ENCODE assay signal across 16 mouse cellular contexts in the genomic region with DNA sequence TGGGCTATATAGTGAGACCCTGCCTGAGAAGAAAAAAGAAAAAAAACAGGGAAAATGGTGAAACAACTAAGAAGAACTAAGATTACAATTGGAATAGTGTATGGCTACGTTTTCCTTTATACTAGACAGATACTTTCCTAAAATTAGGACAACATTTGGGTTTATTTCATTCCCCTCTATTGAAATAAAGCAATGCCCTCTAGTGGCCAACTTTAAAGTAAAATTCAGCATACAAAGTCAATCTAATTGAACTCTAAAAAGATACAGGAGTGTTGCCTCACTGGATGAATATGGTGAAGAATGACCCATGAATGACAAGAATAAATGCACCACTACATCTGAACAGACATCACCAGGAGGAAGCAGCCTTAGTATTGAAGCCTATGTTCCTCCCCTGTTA.
A peak's percentile ranks its signal among the peaks of the same experiment; 100 is the strongest.
DNase-seq lines count a peak whose midpoint lies in the region; ATAC-seq and TF ChIP-seq lines count a peak whose summit lies in the region.
"Had no signal": no experiment of that assay in that cellular context is flagged by ENCODE, and none has a peak within 500 bp of the region (broad histone marks: within the 10 kb centered on the region; RNA-seq: fewer than 3 reads in every experiment).

No protein-coding gene starts in this region.

- H3K27me3 ChIP-seq in heart, adult 2 months (ENCODE audit: control insufficient read depth, insufficient read depth, low read length), result no peaks in the 10 kb centered on the region
- no peaks in the 10 kb centered on the region for H3K27me3 ChIP-seq in lung, postnatal 0 days (replicated peaks; ENCODE audit: insufficient read depth, low read length)
- no peaks in the 10 kb centered on the region for H3K27me3 ChIP-seq in stomach, postnatal 0 days (ENCODE audit: control insufficient read depth, insufficient read depth, low read length)
- H3K27me3 ChIP-seq: embryonic facial prominence, embryonic 12.5 days; liver, embryonic 13.5 days; midbrain, embryonic 12.5 days; stomach, embryonic 15.5 days had no signal

- no peaks in the 10 kb centered on the region for H3K79me2 ChIP-seq in heart, adult 2 months (replicated peaks; ENCODE audit: control insufficient read depth, insufficient read depth, low read length)

- TF ChIP-seq EP300 in heart, adult 2 months (IDR thresholded peaks at IDR 0.05; ENCODE audit: insufficient read depth, low read depth, low read length), result no peak
- TF ChIP-seq EP300 in lung, postnatal 0 days (IDR thresholded peaks at IDR 0.05), result no peak
- TF ChIP-seq EP300 in stomach, postnatal 0 days (optimal IDR thresholded peaks at IDR 0.05), result no peak

- no peak overlapping the region for H3K4me2 ChIP-seq in lung, postnatal 0 days (replicated peaks; ENCODE audit: low read depth, low read length)
- no peak overlapping the region for H3K4me2 ChIP-seq in stomach, postnatal 0 days (replicated peaks; ENCODE audit: low read depth)
- H3K4me2 ChIP-seq: embryonic facial prominence, embryonic 12.5 days; liver, embryonic 13.5 days; midbrain, embryonic 12.5 days; stomach, embryonic 15.5 days had no signal

- no peak overlapping the region for H3K27ac ChIP-seq in heart, adult 2 months
- no peak overlapping the region for H3K27ac ChIP-seq in lung, postnatal 0 days (ENCODE audit: low read length)
- H3K27ac ChIP-seq in stomach, postnatal 0 days (replicated peaks), result no peak overlapping the region
- H3K27ac ChIP-seq: embryonic facial prominence, embryonic 12.5 days; liver, embryonic 13.5 days; midbrain, embryonic 12.5 days; stomach, embryonic 15.5 days had no signal

- DNase-seq in heart, adult 2 months, result no peak
- no peak for DNase-seq in heart, adult 11 months
- DNase-seq in lung, postnatal 0 days (ENCODE audit: low spot score), result peak; percentile 45
- DNase-seq in lung, postnatal 10 days, result no peak
- peak; percentile 66 for DNase-seq in brain, adult 2 months (ENCODE audit: low read depth, low spot score)
- DNase-seq in stomach, postnatal 0 days (ENCODE audit: low spot score), result no peak
- no peak for DNase-seq in left cerebral cortex, adult 18-20 months (ENCODE audit: low spot score in 2 of 2)
- DNase-seq: adrenal gland, postnatal 36 days; gastrocnemius, postnatal 25 days; layer of hippocampus, adult 9-11 months; liver, embryonic 13.5 days had no signal

- peak; percentile 62 for TF ChIP-seq CTCF in heart, adult 2 months (IDR thresholded peaks at IDR 0.05)
- peak; percentile 52 for TF ChIP-seq CTCF in lung, postnatal 0 days (IDR thresholded peaks at IDR 0.05)
- peak; percentile 74 for TF ChIP-seq CTCF in stomach, postnatal 0 days (IDR thresholded peaks at IDR 0.05; ENCODE audit: low read depth)

- no peaks in the 10 kb centered on the region for H3K4me1 ChIP-seq in heart, adult 2 months (ENCODE audit: control insufficient read depth, insufficient read depth, low read length)
- H3K4me1 ChIP-seq in lung, postnatal 0 days (ENCODE audit: insufficient read depth, low read depth, low read length), result no peaks in the 10 kb centered on the region
- no peaks in the 10 kb centered on the region for H3K4me1 ChIP-seq in stomach, postnatal 0 days (replicated peaks; ENCODE audit: control insufficient read depth, insufficient read depth)
- H3K4me1 ChIP-seq: embryonic facial prominence, embryonic 12.5 days; liver, embryonic 13.5 days; midbrain, embryonic 12.5 days; stomach, embryonic 15.5 days had no signal

- intact Hi-C loops in heart, adult 2 months (cut with DNase I), result loop anchor here (5.0 kb wide), 1 partner anchor 397 kb away; no protein-coding TSS in a partner anchor

- no peak for TF ChIP-seq POLR2A in heart, adult 2 months (IDR thresholded peaks at IDR 0.05; ENCODE audit: insufficient read depth, low read depth, low read length)

- no peaks in the 10 kb centered on the region for H3K36me3 ChIP-seq in heart, adult 2 months (ENCODE audit: control insufficient read depth, insufficient read depth, low read length)
- H3K36me3 ChIP-seq in lung, postnatal 0 days (ENCODE audit: insufficient read depth, low read length), result no peaks in the 10 kb centered on the region
- no peaks in the 10 kb centered on the region for H3K36me3 ChIP-seq in stomach, postnatal 0 days (ENCODE audit: control insufficient read depth, insufficient read depth, low read length)
- H3K36me3 ChIP-seq: embryonic facial prominence, embryonic 12.5 days; G1E; liver, embryonic 13.5 days; midbrain, embryonic 12.5 days; stomach, embryonic 15.5 days had no signal

- H3K9ac ChIP-seq in heart, adult 2 months (ENCODE audit: low read depth, low read length), result no peak overlapping the region
- H3K9ac ChIP-seq in lung, postnatal 0 days (replicated peaks; ENCODE audit: low read depth), result no peak overlapping the region
- no peak overlapping the region for H3K9ac ChIP-seq in stomach, postnatal 0 days (ENCODE audit: low read length)
- H3K9ac ChIP-seq: embryonic facial prominence, embryonic 12.5 days; liver, embryonic 13.5 days; midbrain, embryonic 12.5 days; stomach, embryonic 15.5 days had no signal

- whole genome bisulfite sequencing in heart, adult 2 months, result 11% methylated on average over 1 of the region's 1 CpGs
- WGBS in lung, postnatal 0 days, result 0% methylated on average over 1 of the region's 1 CpGs
- WGBS in stomach, postnatal 0 days, result 8% methylated on average over 1 of the region's 1 CpGs

- no peaks in the 10 kb centered on the region for H3K9me3 ChIP-seq in lung, postnatal 0 days (ENCODE audit: low read length)
- H3K9me3 ChIP-seq in stomach, postnatal 0 days (ENCODE audit: control insufficient read depth, low read length), result no peaks in the 10 kb centered on the region
- H3K9me3 ChIP-seq: embryonic facial prominence, embryonic 12.5 days; G1E; liver, embryonic 13.5 days; midbrain, embryonic 12.5 days; stomach, embryonic 15.5 days had no signal

- no peak overlapping the region for H3K4me3 ChIP-seq in heart, adult 2 months
- no peak overlapping the region for H3K4me3 ChIP-seq in lung, postnatal 0 days (ENCODE audit: low read depth, low read length)
- no peak overlapping the region for H3K4me3 ChIP-seq in stomach, postnatal 0 days (ENCODE audit: low read depth, low read length)
- H3K4me3 ChIP-seq: embryonic facial prominence, embryonic 12.5 days; liver, embryonic 13.5 days; midbrain, embryonic 12.5 days; stomach, embryonic 15.5 days had no signal

- no peak for ATAC-seq in lung, postnatal 0 days
- no peak for ATAC-seq in stomach, postnatal 0 days (ENCODE audit: low FRiP score, low TSS enrichment)
- no peak for ATAC-seq in megakaryocyte-erythroid progenitor cell, adult 5-6 weeks (replicated peaks; ENCODE audit: low FRiP score, low TSS enrichment, poor library complexity, severe bottlenecking)

Comparison
In these comparisons a context has a peak if more than half of its experiments do, and no peak if none do; other contexts are left out.
1. DNase-seq: peak in lung, postnatal 0 days (single experiment) and brain, adult 2 months (single experiment); none in heart, adult 2 months (0 of 2), heart, adult 11 months (single experiment), lung, postnatal 10 days (single experiment), stomach, postnatal 0 days (single experiment) and left cerebral cortex, adult 18-20 months (0 of 2).
2. Peak in every context shown above with its lines, with median percentiles within 50 percentile points of each other: CTCF ChIP-seq.